Mouse (Mus musculus) C2C12 (cell line): ENCODE results near the gene St8sia1. TPM values are rescaled to one million over a fixed set of nuclear protein-coding genes. Genes with fewer than 3 reads are reported as not detected.

Source experiments
- H3K27me3 ChIP-seq: one replicate; pipeline ENCODE4 v1.6.1; 2011; ENCODE audit not compliant: control insufficient read depth, insufficient read depth, insufficient read length
- H3K36me3 ChIP-seq: one replicate; pipeline ENCODE4 v1.6.1; 2011; ENCODE audit not compliant: control insufficient read depth, insufficient read depth
- H3K4me3 ChIP-seq: one replicate; pipeline ENCODE4 v1.5.1; 2011; ENCODE audit warnings: mild to moderate bottlenecking, control low read depth; ENCODE audit not compliant: poor library complexity, insufficient read depth, severe bottlenecking
- H3K79me2 ChIP-seq: one replicate; pipeline ENCODE4 v1.6.1; 2011; ENCODE audit not compliant: control insufficient read depth, insufficient read depth
- H3K79me3 ChIP-seq: one replicate; pipeline ENCODE4 v1.6.1; 2011; ENCODE audit warnings: low read depth, control low read depth
- H3ac ChIP-seq: one replicate; pipeline ENCODE3; 2011; ENCODE audit warnings: low read depth; ENCODE audit not compliant: control insufficient read depth, insufficient read length
- CEBPB ChIP-seq: IDR thresholded peaks from one replicate; pipeline ENCODE4 v1.6.1; 2011; ENCODE audit warnings: low read depth, mild to moderate bottlenecking, control low read depth, moderate library complexity
- CTCF ChIP-seq: IDR thresholded peaks from one replicate; pipeline ENCODE4 v1.5.1; 2011; ENCODE audit not compliant: control insufficient read depth, insufficient read depth, insufficient read length
- FOSL1 ChIP-seq: IDR thresholded peaks from one replicate; pipeline ENCODE4 v1.8.0; 2011; ENCODE audit warnings: mild to moderate bottlenecking, low read length; ENCODE audit not compliant: poor library complexity, insufficient read depth, severe bottlenecking
- MAX ChIP-seq: IDR thresholded peaks from one replicate; pipeline ENCODE4 v1.6.1; 2011; ENCODE audit warnings: mild to moderate bottlenecking, control low read depth
- MYOD1 ChIP-seq: IDR thresholded peaks from one replicate; pipeline ENCODE4 v1.6.1; 2011; ENCODE audit warnings: low read depth; ENCODE audit not compliant: control insufficient read depth, insufficient read length
- MYOG ChIP-seq: IDR thresholded peaks from one replicate; pipeline ENCODE4 v1.6.1; 2011; ENCODE audit not compliant: control insufficient read depth, insufficient read length; ENCODE audit errors: extremely low read depth
- USF1 ChIP-seq: IDR thresholded peaks from one replicate; pipeline ENCODE4 v1.6.1; 2011; ENCODE audit warnings: low read depth, mild to moderate bottlenecking, control low read depth, moderate library complexity
- polyA plus RNA-seq: library from polyadenylated mRNA; unstranded; fragments of >200 nt; fragmentation: generic; extraction: Trizol; gene quantifications from one replicate; pipeline ENCODE4 v1.2.1, GENCODE M21; 2012; ENCODE audit warnings: missing spikeins

St8sia1 gene
- polyA plus RNA-seq, 1 experiment = not detected

DNA sequence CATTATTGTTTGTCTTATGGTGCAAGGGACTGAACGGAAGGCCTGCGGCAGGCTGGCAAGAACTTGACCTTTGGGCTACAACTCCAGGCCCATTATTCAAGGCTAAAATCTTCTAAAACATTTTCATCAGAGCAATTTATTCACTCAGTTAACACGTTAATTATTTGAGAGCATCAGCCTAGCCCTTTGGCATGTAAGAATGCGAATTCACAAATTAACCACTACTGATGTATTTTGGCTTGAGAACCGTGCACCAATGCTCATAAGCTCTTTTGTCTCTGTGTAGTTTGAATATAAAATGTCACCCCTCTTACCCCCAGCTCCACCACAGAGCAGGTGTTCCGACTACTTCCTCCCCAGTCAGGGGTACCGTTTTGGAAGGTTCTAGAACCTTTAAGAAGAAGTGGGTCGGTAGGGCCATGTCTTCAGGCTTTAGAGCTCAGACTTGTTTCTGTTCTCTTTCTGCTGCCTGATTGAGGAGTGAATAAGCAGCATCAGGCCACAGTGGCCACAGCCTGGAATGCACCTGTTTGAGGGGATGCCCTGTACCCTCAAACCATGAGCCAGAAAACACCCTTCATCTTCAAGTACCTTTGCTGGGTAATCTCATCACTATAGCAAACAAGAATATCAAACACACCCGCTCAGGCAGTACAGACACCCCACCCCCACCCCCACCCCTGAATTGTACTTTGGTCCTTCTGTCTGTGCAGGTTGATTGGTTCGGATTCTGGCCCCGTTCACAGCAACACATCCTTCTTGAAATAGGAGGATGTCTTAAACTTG lies 22.5 kb downstream of the St8sia1 start:
- Histone ChIP-seq H3K79me2 (no peaks in the 10 kb centered on the region), H3K27me3 (no peaks in the 10 kb centered on the region), H3K79me3 (no peaks in the 10 kb centered on the region), H3ac (no peak overlapping the region), H3K36me3 (no peaks in the 10 kb centered on the region), H3K4me3 (no peak overlapping the region)
- TF ChIP-seq CTCF (no peak), CEBPB (no peak), MYOG (no peak), MAX (no peak), FOSL1 (no peak), MYOD1 (no peak), USF1 (no peak)

DNA sequence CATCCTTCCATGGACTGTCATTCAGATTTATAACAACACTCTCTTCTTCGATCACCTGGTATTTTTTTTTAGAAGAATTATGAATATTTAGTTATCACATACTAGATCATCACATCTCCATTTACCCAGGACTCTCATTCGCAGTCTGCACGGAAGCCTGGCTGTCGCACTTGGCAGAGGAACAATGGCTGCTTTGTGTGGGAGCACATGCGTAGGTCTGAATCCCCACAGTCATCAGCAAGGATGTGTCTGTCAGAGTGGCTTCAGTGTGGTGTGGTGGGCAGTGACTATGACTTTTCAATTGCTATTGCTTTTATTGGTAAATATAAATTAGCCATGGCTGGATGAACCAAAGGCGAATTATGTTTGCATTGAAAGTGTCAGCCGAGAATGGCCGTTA lies 23.2 kb downstream of the St8sia1 start:
- H3K4me3 ChIP-seq = no peak overlapping the region
- H3ac ChIP-seq = no peak overlapping the region
- H3K27me3 ChIP-seq = no peaks in the 10 kb centered on the region
- no peaks in the 10 kb centered on the region for H3K79me2 ChIP-seq
- TF ChIP-seq FOSL1 (no peak), MAX (no peak), MYOD1 (no peak), MYOG (no peak), CEBPB (no peak), CTCF (no peak), USF1 (no peak)
- no peaks in the 10 kb centered on the region for H3K36me3 ChIP-seq
- no peaks in the 10 kb centered on the region for H3K79me3 ChIP-seq

DNA sequence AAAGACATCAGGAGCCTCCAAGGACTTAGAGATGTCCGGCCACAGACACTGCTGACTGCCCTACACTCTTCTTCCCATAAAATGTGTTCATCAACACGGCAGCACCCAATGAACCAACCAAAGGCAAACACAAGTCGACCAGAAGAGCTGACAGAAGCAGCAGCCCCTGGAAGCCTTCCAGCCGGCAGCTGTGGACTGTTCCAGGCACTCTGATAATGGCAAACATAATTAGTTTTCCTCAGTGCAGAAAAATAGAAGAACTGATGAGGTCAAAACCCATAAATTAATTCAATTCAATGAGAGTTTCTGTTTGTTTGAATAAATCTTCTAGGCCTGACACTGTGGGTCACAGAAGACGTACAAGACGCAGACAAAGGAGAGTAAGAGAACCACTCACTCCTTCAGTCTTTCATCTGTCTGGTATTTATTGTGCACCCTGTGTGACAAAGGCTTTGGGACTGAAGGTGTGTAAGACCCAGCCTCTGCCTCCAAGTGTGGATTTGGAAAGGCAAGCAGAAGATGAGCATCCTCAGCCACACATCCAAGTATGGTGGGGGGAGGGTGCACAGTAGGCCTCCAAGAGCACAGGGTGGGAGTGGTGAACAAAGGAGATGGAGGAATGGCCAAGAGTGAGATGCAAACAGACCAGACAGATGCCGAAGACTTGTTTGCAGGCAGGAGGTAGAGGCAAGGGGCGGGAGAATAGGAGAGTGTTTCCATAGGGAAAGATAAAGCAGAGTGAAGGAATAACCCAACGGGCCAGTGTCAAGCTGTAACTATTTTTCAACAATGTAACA lies 25.5 kb downstream of the St8sia1 start:
- TF ChIP-seq FOSL1 (no peak), MAX (no peak), CTCF (no peak), USF1 (no peak), CEBPB (no peak), MYOG (no peak), MYOD1 (no peak)
- no peak overlapping the region for H3ac ChIP-seq
- no peaks in the 10 kb centered on the region for H3K36me3 ChIP-seq
- no peaks in the 10 kb centered on the region for H3K79me3 ChIP-seq
- no peaks in the 10 kb centered on the region for H3K79me2 ChIP-seq
- no peak overlapping the region for H3K4me3 ChIP-seq
- no peaks in the 10 kb centered on the region for H3K27me3 ChIP-seq

DNA sequence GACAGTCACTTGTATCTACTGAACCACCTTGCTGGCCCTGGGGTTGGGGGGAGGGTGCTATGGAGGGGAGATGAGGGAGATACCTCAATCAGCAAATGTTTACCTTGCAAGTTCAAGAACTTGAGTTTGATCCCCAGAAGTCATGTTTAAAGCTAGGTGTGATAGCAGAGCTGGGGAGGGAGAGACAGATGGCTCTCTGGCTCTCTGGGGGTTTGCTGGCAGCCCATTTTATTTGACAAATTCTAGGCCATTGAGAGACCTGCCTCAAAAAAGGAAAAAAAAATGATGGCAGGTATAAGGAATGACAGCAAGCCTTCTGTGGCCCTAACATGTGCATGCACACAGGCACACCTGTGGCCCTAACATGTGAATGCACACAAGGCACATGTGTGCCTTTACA lies 26.2 kb downstream of the St8sia1 start:
- no peaks in the 10 kb centered on the region for H3K79me2 ChIP-seq
- no peak overlapping the region for H3ac ChIP-seq
- no peak overlapping the region for H3K4me3 ChIP-seq
- H3K79me3 ChIP-seq = no peaks in the 10 kb centered on the region
- H3K36me3 ChIP-seq = no peaks in the 10 kb centered on the region
- H3K27me3 ChIP-seq = no peaks in the 10 kb centered on the region
- no peak for TF ChIP-seq CEBPB
- no peak for TF ChIP-seq CTCF
- TF ChIP-seq MYOG = no peak
- TF ChIP-seq FOSL1 = no peak
- TF ChIP-seq USF1 = no peak
- TF ChIP-seq MYOD1 = no peak
- TF ChIP-seq MAX = no peak

DNA sequence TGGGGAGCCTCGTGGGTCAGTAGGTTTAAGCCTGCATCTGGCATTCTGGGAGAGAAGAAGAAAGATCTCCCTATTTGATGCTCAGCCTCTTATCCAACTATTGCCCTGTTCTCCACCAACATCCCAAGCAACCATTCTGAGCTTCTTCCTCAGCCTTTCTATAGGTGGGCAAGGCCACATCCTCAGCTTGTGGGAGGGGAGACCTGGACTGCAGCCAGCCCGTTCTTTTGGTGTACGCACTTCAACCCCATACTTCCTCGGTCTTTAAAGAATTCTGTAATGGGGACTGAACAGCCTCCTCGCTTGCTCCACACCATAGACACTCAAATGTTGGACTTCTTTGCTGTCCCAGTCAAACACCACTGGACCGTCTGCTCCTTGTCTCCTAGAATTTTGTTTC lies 31.7 kb downstream of the St8sia1 start:
- no peak overlapping the region for H3ac ChIP-seq
- TF ChIP-seq USF1 = no peak
- no peaks in the 10 kb centered on the region for H3K79me3 ChIP-seq
- no peaks in the 10 kb centered on the region for H3K36me3 ChIP-seq
- no peak overlapping the region for H3K4me3 ChIP-seq
- H3K27me3 ChIP-seq = no peaks in the 10 kb centered on the region
- H3K79me2 ChIP-seq = no peaks in the 10 kb centered on the region
